8 mouse cellular contexts compared by ENCODE assay signal in the genomic region with DNA sequence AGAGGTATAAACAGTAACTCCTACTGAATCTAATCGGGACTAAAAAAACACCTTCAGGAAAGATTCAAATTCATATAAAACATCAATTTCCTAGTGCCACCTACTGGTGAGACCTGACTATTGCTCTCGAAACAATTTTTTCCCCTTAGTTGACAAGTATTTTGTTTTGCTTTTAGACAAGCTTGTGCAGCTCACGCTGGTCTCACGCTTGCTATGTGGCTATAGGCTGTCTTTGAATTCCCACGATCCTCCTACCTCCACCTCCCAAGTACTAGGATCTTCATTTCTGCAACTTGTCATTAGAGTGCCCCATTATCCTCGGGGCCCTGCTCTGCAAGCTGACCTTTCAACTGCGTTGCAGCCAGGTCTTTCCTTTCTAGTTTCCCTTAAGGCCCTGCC. TPM values are rescaled to one million over a fixed set of nuclear protein-coding genes. Genes with fewer than 3 reads are reported as not detected.
DNase-seq lines count a peak whose midpoint lies in the region; TF ChIP-seq lines count a peak whose summit lies in the region.

No protein-coding gene starts in this region.

- H3K4me1 ChIP-seq in thymus, adult 2 months (replicated peaks; ENCODE audit: control insufficient read depth, insufficient read depth, low read length) = peaks cover 8% of the 10 kb centered on the region

- peak overlapping the region; percentile 85 for H3K27ac ChIP-seq in thymus, adult 2 months (ENCODE audit: control insufficient read depth, insufficient read depth, low read length)

- peak overlapping the region; percentile 52 for H3K4me3 ChIP-seq in thymus, adult 2 months (ENCODE audit: control insufficient read depth, insufficient read depth, low read length)

- DNase-seq in adrenal gland, postnatal 14 days = peak; percentile 60
- DNase-seq in adrenal gland, postnatal 25 days = no peak
- DNase-seq in thymus, adult 2 months = no peak
- DNase-seq in thymus, postnatal 36 days = no peak
- peak; percentile 81 for DNase-seq in forelimb bud, embryonic 11.5 days (ENCODE audit: low read depth, low spot score)
- peak; percentile 84 for DNase-seq in kidney, postnatal 14 days
- DNase-seq in lung, postnatal 10 days = peak; percentile 84
- peak; percentile 40 for DNase-seq in right cerebral cortex, postnatal 4 days

- H3K27me3 ChIP-seq in thymus, adult 2 months (ENCODE audit: control insufficient read depth, insufficient read depth, low read length) = no peaks in the 10 kb centered on the region; the same call in 1 of the 2 replicates

- under 1% methylated on average over 7 of the region's 7 CpGs for WGBS in thymus, adult 2 months

- TF ChIP-seq POLR2A in thymus, adult 2 months (IDR thresholded peaks at IDR 0.05; ENCODE audit: control insufficient read depth, extremely low read depth, insufficient read depth, low read length, poor library complexity) = no peak

- no peak for TF ChIP-seq CTCF in thymus, adult 2 months (IDR thresholded peaks at IDR 0.05; ENCODE audit: borderline replicate concordance, control insufficient read depth, extremely low read depth, insufficient read depth, low read length, poor library complexity)

- H3K36me3 ChIP-seq in thymus, adult 2 months (ENCODE audit: control insufficient read depth, insufficient read depth, low read length) = no peaks in the 10 kb centered on the region

RNA-seq across cellular contexts. Expression of a gene that starts 0.5 kb away (rescaled TPM):
- total RNA-seq in adrenal gland, postnatal 14 days (2021) = 35.0 and 40.6 TPM in 2 replicates
- total RNA-seq in adrenal gland, postnatal 25 days (2021) = 45.8 and 55.4 TPM in 2 replicates
- polyA plus RNA-seq in thymus, adult 2 months (2012; rRNA removed) = 16.2 and 18.3 TPM in 2 replicates

RNA-seq across cellular contexts. Expression of a gene that starts 45.4 kb away (rescaled TPM):
- total RNA-seq in adrenal gland, postnatal 14 days (2021) = 2.9 and 3.8 TPM in 2 replicates
- total RNA-seq in adrenal gland, postnatal 25 days (2021) = 2.2 and 3.6 TPM in 2 replicates
- polyA plus RNA-seq in thymus, adult 2 months (2012; rRNA removed) = 0.64 and 0.69 TPM in 2 replicates

Comparison
In these comparisons a context has a peak if more than half of its experiments do, and no peak if none do; other contexts are left out.
1. DNase-seq: peak in adrenal gland, postnatal 14 days (single experiment), forelimb bud, embryonic 11.5 days (single experiment), kidney, postnatal 14 days (single experiment), lung, postnatal 10 days (single experiment) and right cerebral cortex, postnatal 4 days (single experiment); none in adrenal gland, postnatal 25 days (single experiment), thymus, adult 2 months (single experiment) and thymus, postnatal 36 days (0 of 2).